Mouse (Mus musculus): ENCODE data around the gene Smc3. TPM values are rescaled to one million over a fixed set of nuclear protein-coding genes. Genes with fewer than 3 reads are reported as not detected.

Gene Smc3
- polyA plus RNA-seq, 2 experiments: 42.4 to 60.8 TPM

- ATAC-seq (ENCODE audit: low FRiP score, low read depth) (no peak), DNase-seq (ENCODE audit: low spot score) (no peak)
- Histone ChIP-seq H3K4me2 (replicated peaks; ENCODE audit: low read depth, low read length, severe bottlenecking) (no peak overlapping the region), H3K4me3 (replicated peaks; ENCODE audit: low read length) (no peak overlapping the region), H3K9ac (ENCODE audit: low read depth, low read length, severe bottlenecking) (no peak overlapping the region), H3K36me3 (ENCODE audit: control insufficient read depth, insufficient read depth, low read length) (no peaks in the 10 kb centered on the region), H3K4me1 (ENCODE audit: control insufficient read depth, insufficient read depth, low read length) (peaks cover 10% of the 10 kb centered on the region; the same call in 1 of the 2 replicates), H3K9me3 (ENCODE audit: control insufficient read depth, low read length) (no peaks in the 10 kb centered on the region), H3K27ac (replicated peaks; ENCODE audit: low read depth, low read length) (no peak overlapping the region), H3K27me3 (ENCODE audit: control insufficient read depth, insufficient read depth, low read length) (peaks cover 41% of the 10 kb centered on the region)
- 61% methylated on average over 3 of the region's 3 CpGs for WGBS
- TF ChIP-seq POLR2A (IDR thresholded peaks at IDR 0.05; ENCODE audit: borderline replicate concordance, extremely low read depth, insufficient read depth, insufficient read length): no peak
These were observed 71.2 kb downstream of the Smc3 start for GRCm38 (mm10) chr19:53671432-53671831.

GRCm38 (mm10) chr19:53674131-53674925, 74.1 kb downstream of the Smc3 start:
- 37% methylated on average over 9 of the region's 9 CpGs for WGBS
- H3K9ac ChIP-seq (ENCODE audit: low read depth, low read length, severe bottlenecking): no peak overlapping the region
- H3K9me3 ChIP-seq (ENCODE audit: control insufficient read depth, low read length): no peaks in the 10 kb centered on the region
- no peak overlapping the region for H3K4me2 ChIP-seq (replicated peaks; ENCODE audit: low read depth, low read length, severe bottlenecking)
- peaks cover 66% of the 10 kb centered on the region for H3K27me3 ChIP-seq (ENCODE audit: control insufficient read depth, insufficient read depth, low read length)
- H3K4me1 ChIP-seq (ENCODE audit: control insufficient read depth, insufficient read depth, low read length): peaks cover 19% of the 10 kb centered on the region
- H3K4me3 ChIP-seq (replicated peaks; ENCODE audit: low read length): no peak overlapping the region
- H3K36me3 ChIP-seq (ENCODE audit: control insufficient read depth, insufficient read depth, low read length): no peaks in the 10 kb centered on the region
- no peak for ATAC-seq (ENCODE audit: low FRiP score, low read depth)
- no peak overlapping the region for H3K27ac ChIP-seq (replicated peaks; ENCODE audit: low read depth, low read length)
- no peak for DNase-seq (ENCODE audit: low spot score)
- no peak for TF ChIP-seq POLR2A (IDR thresholded peaks at IDR 0.05; ENCODE audit: borderline replicate concordance, extremely low read depth, insufficient read depth, insufficient read length)

GRCm38 (mm10) chr19:53676228-53676627, 76.0 kb downstream of the Smc3 start:
- no peaks in the 10 kb centered on the region for H3K36me3 ChIP-seq (ENCODE audit: control insufficient read depth, insufficient read depth, low read length)
- under 1% methylated on average over 26 of the region's 26 CpGs for WGBS
- no peaks in the 10 kb centered on the region for H3K9me3 ChIP-seq (ENCODE audit: control insufficient read depth, low read length)
- TF ChIP-seq POLR2A (IDR thresholded peaks at IDR 0.05; ENCODE audit: borderline replicate concordance, extremely low read depth, insufficient read depth, insufficient read length): no peak
- no peak for DNase-seq (ENCODE audit: low spot score)
- H3K27me3 ChIP-seq (ENCODE audit: control insufficient read depth, insufficient read depth, low read length): peaks cover 68% of the 10 kb centered on the region
- H3K4me1 ChIP-seq (ENCODE audit: control insufficient read depth, insufficient read depth, low read length): peaks cover 13% of the 10 kb centered on the region
- peak overlapping the region; percentile 61 for H3K4me3 ChIP-seq (replicated peaks; ENCODE audit: low read length)
- H3K9ac ChIP-seq (ENCODE audit: low read depth, low read length, severe bottlenecking): peak overlapping the region; percentile 58; the same call in 1 of the 2 replicates
- H3K4me2 ChIP-seq (replicated peaks; ENCODE audit: low read depth, low read length, severe bottlenecking): peak overlapping the region; percentile 100
- no peak; the same call in 1 of the 2 replicates for ATAC-seq (ENCODE audit: low FRiP score, low read depth)
- H3K27ac ChIP-seq (replicated peaks; ENCODE audit: low read depth, low read length): no peak overlapping the region

GRCm38 (mm10) chr19:53676718-53677634, 76.8 kb downstream of the Smc3 start, which contains the start of gene Rbm20:
TSS of gene Rbm20 (plus strand) at chr19:53677306.
- peak within 1 kb of the TSS; percentile 100 for H3K4me2 ChIP-seq (replicated peaks; ENCODE audit: low read depth, low read length, severe bottlenecking)
- TF ChIP-seq POLR2A (IDR thresholded peaks at IDR 0.05; ENCODE audit: borderline replicate concordance, extremely low read depth, insufficient read depth, insufficient read length): no peak
- H3K9me3 ChIP-seq (ENCODE audit: control insufficient read depth, low read length): no peaks in the 10 kb centered on the region
- H3K4me1 ChIP-seq (ENCODE audit: control insufficient read depth, insufficient read depth, low read length): peaks cover 17% of the 10 kb centered on the region
- peak within 1 kb of the TSS; percentile 61 for H3K4me3 ChIP-seq (replicated peaks; ENCODE audit: low read length)
- no peaks in the 10 kb centered on the region for H3K36me3 ChIP-seq (ENCODE audit: control insufficient read depth, insufficient read depth, low read length)
- WGBS: under 1% methylated on average over 64 of the region's 82 CpGs
- peak within 1 kb of the TSS; percentile 58 for H3K9ac ChIP-seq (ENCODE audit: low read depth, low read length, severe bottlenecking)
- H3K27me3 ChIP-seq (ENCODE audit: control insufficient read depth, insufficient read depth, low read length): peaks cover 64% of the 10 kb centered on the region
- H3K27ac ChIP-seq (replicated peaks; ENCODE audit: low read depth, low read length): no peak within 1 kb of the TSS
- no peak for DNase-seq (ENCODE audit: low spot score)
- peak; percentile 83 for ATAC-seq (ENCODE audit: low FRiP score, low read depth)

GRCm38 (mm10) chr19:53679194-53679593, 79.0 kb downstream of the Smc3 start:
- ATAC-seq (ENCODE audit: low FRiP score, low read depth) (no peak), DNase-seq (ENCODE audit: low spot score) (no peak)
- H3K4me1 ChIP-seq (ENCODE audit: control insufficient read depth, insufficient read depth, low read length): peaks cover 31% of the 10 kb centered on the region
- peaks cover 59% of the 10 kb centered on the region for H3K27me3 ChIP-seq (ENCODE audit: control insufficient read depth, insufficient read depth, low read length)
- H3K4me2 ChIP-seq (replicated peaks; ENCODE audit: low read depth, low read length, severe bottlenecking): no peak overlapping the region
- no peak overlapping the region for H3K9ac ChIP-seq (ENCODE audit: low read depth, low read length, severe bottlenecking)
- H3K4me3 ChIP-seq (replicated peaks; ENCODE audit: low read length): no peak overlapping the region
- no peaks in the 10 kb centered on the region for H3K9me3 ChIP-seq (ENCODE audit: control insufficient read depth, low read length)
- H3K36me3 ChIP-seq (ENCODE audit: control insufficient read depth, insufficient read depth, low read length): no peaks in the 10 kb centered on the region
- TF ChIP-seq POLR2A (IDR thresholded peaks at IDR 0.05; ENCODE audit: borderline replicate concordance, extremely low read depth, insufficient read depth, insufficient read length): no peak
- H3K27ac ChIP-seq (replicated peaks; ENCODE audit: low read depth, low read length): no peak overlapping the region
- WGBS: 92% methylated on average over 9 of the region's 9 CpGs

Data from limb, embryonic 14.5 days (tissue).